Mouse (Mus musculus): Measurements from ENCODE around the gene Cmc2. TPM values are rescaled to one million over a fixed set of nuclear protein-coding genes. Genes with fewer than 3 reads are reported as not detected.

The Cmc2 gene
- total RNA-seq, 2 experiments from 2014 or later: 12.2 to 12.6 TPM

- DNase-seq (ENCODE audit: low spot score in 2 of 2): no peak
Measured at GRCm38 (mm10) chr8:116852042-116852441, 69.2 kb downstream of the Cmc2 start.

GRCm38 (mm10) chr8:116848042-116848441 lies 73.2 kb downstream of the Cmc2 start:
- DNase-seq (ENCODE audit: low spot score in 2 of 2): no peak

- no peak for DNase-seq (ENCODE audit: low spot score in 2 of 2)
Measured at GRCm38 (mm10) chr8:116842678-116843077, 78.6 kb downstream of the Cmc2 start.

Other genes starting within 250 kb of the Cmc2 start
- gene Cdyl2, start 188.5 kb downstream of the Cmc2 start, total RNA-seq (2021): 10 to 100 TPM; 11.4 to 11.5 TPM
- gene Cenpn, start 275 bp upstream of the Cmc2 start, total RNA-seq (2021): 1 to 10 TPM; 1.5 to 2.4 TPM
- 10 to 100 TPM; 35.0 to 37.5 TPM for gene Atmin, start 21.9 kb upstream of the Cmc2 start, total RNA-seq (2021)
- gene 1700030J22Rik, start 57.5 kb upstream of the Cmc2 start, total RNA-seq (2021): 1 to 10 TPM; 9.5 to 9.7 TPM
- 10 to 100 TPM; 49.1 to 55.1 TPM for gene Gcsh, start 72.1 kb upstream of the Cmc2 start, total RNA-seq (2021)
- under 1 TPM; 0.14 TPM for gene Pkd1l2, start 161.0 kb upstream of the Cmc2 start, total RNA-seq (2021)
- not detected for gene Bco1, start 174.4 kb upstream of the Cmc2 start, total RNA-seq (2021)
- 10 to 100 TPM; 17.6 to 18.6 TPM for gene Gan, start 236.7 kb upstream of the Cmc2 start, total RNA-seq (2021)

All from layer of hippocampus, postnatal 14 days (tissue).